Mouse (Mus musculus): ENCODE results near the gene Cd2bp2. TPM values are rescaled to one million over a fixed set of nuclear protein-coding genes. Genes with fewer than 3 reads are reported as not detected.
A peak's percentile ranks its signal among the peaks of the same experiment; 100 is the strongest.

Cd2bp2 gene
- 53.6 and 55.1 TPM in 2 replicates for polyA plus RNA-seq (2015; fragmentation: Nextera tagmentation; extraction: Ambion mirVana)

GRCm38 (mm10) chr7:127195544-127196295 lies at the start of gene Cd2bp2:
TSS of gene Cd2bp2 (minus strand) at chr7:127196050.
- peak within 1 kb of the TSS; percentile 81 for H3K4me3 ChIP-seq
- peak within 1 kb of the TSS; percentile 94 for H3K27ac ChIP-seq
- H3K9me3 ChIP-seq = no peaks in the 10 kb centered on the region
- peak; percentile 96 for ATAC-seq (ENCODE audit: insufficient number of reproducible peaks, low FRiP score, low TSS enrichment, low read depth)
- no peaks in the 10 kb centered on the region for H3K27me3 ChIP-seq
- peak within 1 kb of the TSS; percentile 83 for H3K4me2 ChIP-seq
- H3K9ac ChIP-seq = peak within 1 kb of the TSS; percentile 70
- under 1% methylated on average over 51 of the region's 51 CpGs for WGBS
- H3K4me1 ChIP-seq = peaks cover 25% of the 10 kb centered on the region
- H3K36me3 ChIP-seq = peaks cover 76% of the 10 kb centered on the region

DNA sequence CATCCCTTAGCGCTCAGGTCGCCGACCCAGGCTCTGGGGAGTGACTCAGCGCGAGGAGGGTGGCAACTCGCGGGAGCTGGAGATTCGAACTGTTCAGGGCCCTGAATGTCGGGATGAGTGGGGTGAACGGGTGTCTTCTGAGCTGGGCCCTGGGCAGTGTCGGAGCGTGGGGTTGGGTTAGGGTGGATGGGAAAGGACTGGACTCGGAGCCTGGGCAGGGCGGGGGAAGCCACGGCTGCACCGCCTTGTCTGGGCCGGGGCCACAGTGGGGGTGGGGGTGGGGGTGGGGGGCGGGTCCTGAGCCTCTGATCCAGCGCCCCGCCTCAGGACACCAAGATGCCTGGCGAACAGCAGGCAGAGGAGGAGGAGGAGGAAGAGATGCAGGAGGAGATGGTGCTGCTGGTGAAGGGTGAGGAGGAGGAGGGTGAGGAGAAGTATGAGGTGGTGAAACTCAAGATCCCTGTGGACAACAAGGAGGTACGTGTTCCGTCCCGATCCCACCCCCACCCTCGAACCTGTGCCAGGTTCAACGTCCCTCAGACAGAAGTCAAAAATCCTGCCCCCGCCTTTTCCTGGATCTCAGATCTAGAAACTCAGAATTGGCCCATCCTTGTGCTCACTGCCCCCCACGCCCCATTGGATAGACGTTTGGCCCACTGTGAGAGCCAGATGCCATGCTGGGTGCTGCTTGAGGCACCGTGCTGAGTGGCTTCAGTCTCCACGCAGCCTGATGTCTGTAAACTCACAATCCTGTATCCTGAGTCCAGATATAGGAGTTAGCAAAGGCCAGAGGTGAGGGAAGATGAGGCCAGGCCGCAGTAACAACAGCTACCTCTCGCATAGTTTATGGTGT lies 49.0 kb upstream of the Cd2bp2 start:
- peak overlapping the region; percentile 96 for H3K9ac ChIP-seq
- peak; percentile 82 for ATAC-seq (ENCODE audit: insufficient number of reproducible peaks, low FRiP score, low TSS enrichment, low read depth)
- H3K4me1 ChIP-seq = peaks cover 26% of the 10 kb centered on the region
- peaks cover 33% of the 10 kb centered on the region for H3K36me3 ChIP-seq
- peak overlapping the region; percentile 72 for H3K4me2 ChIP-seq
- H3K4me3 ChIP-seq = peak overlapping the region; percentile 89
- H3K9me3 ChIP-seq = no peaks in the 10 kb centered on the region
- 9% methylated on average over 28 of the region's 33 CpGs for WGBS
- no peaks in the 10 kb centered on the region for H3K27me3 ChIP-seq
- H3K27ac ChIP-seq = peak overlapping the region; percentile 95

- Histone ChIP-seq H3K36me3 (peaks cover 26% of the 10 kb centered on the region), H3K9me3 (no peaks in the 10 kb centered on the region), H3K27me3 (no peaks in the 10 kb centered on the region), H3K4me1 (peaks cover 26% of the 10 kb centered on the region), H3K9ac (peak within 1 kb of the TSS; percentile 96), H3K27ac (peak within 1 kb of the TSS; percentile 95), H3K4me3 (peak within 1 kb of the TSS; percentile 89), H3K4me2 (peak within 1 kb of the TSS; percentile 72)
- under 1% methylated on average over 51 of the region's 56 CpGs for WGBS
- ATAC-seq (ENCODE audit: insufficient number of reproducible peaks, low FRiP score, low TSS enrichment, low read depth) = peak; percentile 97
These were observed 48.2 kb upstream of the Cd2bp2 start, which contains the start of gene Zfp771 for GRCm38 (mm10) chr7:127243870-127244657. TSS of gene Zfp771 (plus strand) at chr7:127244274.

DNA sequence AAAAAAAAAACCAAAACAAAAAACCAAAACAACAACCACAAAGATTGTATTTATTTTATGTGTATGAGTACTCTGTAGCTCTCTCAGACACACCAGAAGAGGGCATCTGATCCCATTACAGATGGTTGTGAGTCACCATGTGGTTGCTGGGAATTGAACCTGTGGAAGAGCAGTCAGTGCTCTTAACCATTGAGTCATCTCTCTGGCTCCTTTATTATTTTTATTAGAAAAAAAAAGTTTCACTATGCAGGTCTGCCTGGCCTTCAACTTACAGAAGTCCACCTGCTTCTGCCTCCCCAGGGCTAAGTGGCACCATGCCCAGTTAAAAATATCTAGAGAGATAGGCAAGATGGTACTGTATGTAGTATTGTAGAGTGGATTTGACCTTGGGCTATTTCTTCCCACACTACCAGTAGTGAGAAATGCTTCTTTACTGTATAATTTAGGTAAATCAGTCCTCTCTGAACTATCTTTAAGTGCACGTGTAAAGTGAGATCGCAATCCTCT lies 47.6 kb upstream of the Cd2bp2 start:
- ATAC-seq (ENCODE audit: insufficient number of reproducible peaks, low FRiP score, low TSS enrichment, low read depth) = no peak
- WGBS = 21% methylated on average over 2 of the region's 2 CpGs
- H3K9ac ChIP-seq = peak overlapping the region; percentile 96; the same call in 1 of the 2 replicates

DNA sequence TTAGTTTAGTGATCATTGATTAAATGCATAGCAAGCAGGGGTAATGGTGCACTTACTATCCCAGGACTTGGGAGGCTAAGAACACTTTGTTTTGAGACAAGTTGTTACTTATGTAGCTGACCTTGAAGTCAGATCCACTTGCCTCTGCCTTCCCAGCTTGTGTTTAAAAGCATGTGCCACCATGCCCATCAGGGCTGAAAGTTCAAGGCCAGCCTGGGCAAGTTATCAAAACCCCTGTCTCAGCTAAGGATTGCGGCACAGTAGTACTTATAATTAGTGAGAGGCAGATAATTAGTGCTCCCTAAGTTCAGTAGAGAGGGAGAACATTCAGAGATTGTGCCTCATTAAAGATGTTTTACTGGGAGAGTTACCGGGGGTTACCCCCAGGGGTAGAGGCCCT lies 38.9 kb upstream of the Cd2bp2 start:
- Histone ChIP-seq H3K4me1 (peaks cover 30% of the 10 kb centered on the region), H3K36me3 (peaks cover 53% of the 10 kb centered on the region), H3K27me3 (no peaks in the 10 kb centered on the region), H3K9ac (no peak overlapping the region), H3K4me2 (no peak overlapping the region), H3K4me3 (no peak overlapping the region), H3K9me3 (no peaks in the 10 kb centered on the region), H3K27ac (no peak overlapping the region)
- ATAC-seq (ENCODE audit: insufficient number of reproducible peaks, low FRiP score, low TSS enrichment, low read depth) = no peak
- 78% methylated on average over 2 of the region's 2 CpGs for WGBS

More for the DNA sequence above, 47.6 kb upstream of the Cd2bp2 start:
- Histone ChIP-seq H3K4me1 (peaks cover 26% of the 10 kb centered on the region), H3K4me2 (peak overlapping the region; percentile 72), H3K27ac (peak overlapping the region; percentile 95), H3K27me3 (no peaks in the 10 kb centered on the region), H3K36me3 (peaks cover 28% of the 10 kb centered on the region), H3K9me3 (no peaks in the 10 kb centered on the region), H3K4me3 (peak overlapping the region; percentile 89)

DNA sequence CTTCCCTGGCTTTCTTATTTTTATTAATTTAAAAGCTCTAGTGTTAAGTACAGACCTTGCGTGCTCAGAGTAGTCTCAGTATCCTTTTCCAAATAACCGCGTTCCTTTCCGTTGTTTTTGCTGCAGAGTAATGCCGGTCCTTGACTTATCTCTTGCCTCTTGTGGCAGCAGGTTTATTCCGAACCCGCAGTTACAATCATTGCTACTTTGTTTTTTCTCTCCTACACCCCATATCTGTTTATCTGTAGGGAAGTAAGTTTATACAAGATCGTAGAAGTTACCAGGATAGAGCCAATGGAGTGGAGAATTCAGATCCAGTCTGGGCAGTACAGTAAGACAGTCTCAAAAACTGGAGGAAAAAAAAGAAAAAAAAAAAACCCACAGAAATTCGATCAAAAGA lies 37.9 kb upstream of the Cd2bp2 start:
- no peak for ATAC-seq (ENCODE audit: insufficient number of reproducible peaks, low FRiP score, low TSS enrichment, low read depth)
- Histone ChIP-seq H3K9ac (peak overlapping the region; percentile 95), H3K4me2 (peak overlapping the region; percentile 64), H3K4me3 (peak overlapping the region; percentile 96), H3K9me3 (no peaks in the 10 kb centered on the region), H3K4me1 (peaks cover 34% of the 10 kb centered on the region), H3K36me3 (peaks cover 58% of the 10 kb centered on the region), H3K27ac (peak overlapping the region; percentile 97), H3K27me3 (no peaks in the 10 kb centered on the region)
- 3% methylated on average over 9 of the region's 9 CpGs for WGBS

DNA sequence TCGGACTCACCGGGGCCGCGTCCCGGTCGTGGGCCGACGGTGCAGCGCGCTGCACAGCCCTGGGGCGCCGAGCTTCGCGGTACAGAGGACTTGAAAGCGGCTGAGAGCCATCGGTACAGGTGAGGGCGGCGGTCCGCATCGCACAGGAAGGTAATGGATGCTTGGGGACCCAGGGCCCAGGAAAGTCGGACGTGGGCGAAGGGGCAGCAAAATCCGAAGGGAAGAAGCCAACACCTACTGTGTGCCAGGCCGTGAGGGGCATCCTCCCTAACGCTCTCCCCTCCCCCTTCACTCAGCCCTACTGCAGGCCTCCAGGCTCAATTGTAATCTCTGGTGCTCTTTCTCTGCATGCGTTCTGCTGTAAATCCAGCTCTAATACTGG lies 37.5 kb upstream of the Cd2bp2 start:
- H3K27ac ChIP-seq = peak overlapping the region; percentile 97
- H3K9me3 ChIP-seq = no peaks in the 10 kb centered on the region
- H3K36me3 ChIP-seq = peaks cover 54% of the 10 kb centered on the region
- H3K4me1 ChIP-seq = peaks cover 34% of the 10 kb centered on the region
- H3K27me3 ChIP-seq = no peaks in the 10 kb centered on the region
- ATAC-seq (ENCODE audit: insufficient number of reproducible peaks, low FRiP score, low TSS enrichment, low read depth) = peak; percentile 35
- peak overlapping the region; percentile 95 for H3K9ac ChIP-seq
- H3K4me2 ChIP-seq = peak overlapping the region; percentile 64
- WGBS = under 1% methylated on average over 27 of the region's 27 CpGs
- H3K4me3 ChIP-seq = peak overlapping the region; percentile 96

DNA sequence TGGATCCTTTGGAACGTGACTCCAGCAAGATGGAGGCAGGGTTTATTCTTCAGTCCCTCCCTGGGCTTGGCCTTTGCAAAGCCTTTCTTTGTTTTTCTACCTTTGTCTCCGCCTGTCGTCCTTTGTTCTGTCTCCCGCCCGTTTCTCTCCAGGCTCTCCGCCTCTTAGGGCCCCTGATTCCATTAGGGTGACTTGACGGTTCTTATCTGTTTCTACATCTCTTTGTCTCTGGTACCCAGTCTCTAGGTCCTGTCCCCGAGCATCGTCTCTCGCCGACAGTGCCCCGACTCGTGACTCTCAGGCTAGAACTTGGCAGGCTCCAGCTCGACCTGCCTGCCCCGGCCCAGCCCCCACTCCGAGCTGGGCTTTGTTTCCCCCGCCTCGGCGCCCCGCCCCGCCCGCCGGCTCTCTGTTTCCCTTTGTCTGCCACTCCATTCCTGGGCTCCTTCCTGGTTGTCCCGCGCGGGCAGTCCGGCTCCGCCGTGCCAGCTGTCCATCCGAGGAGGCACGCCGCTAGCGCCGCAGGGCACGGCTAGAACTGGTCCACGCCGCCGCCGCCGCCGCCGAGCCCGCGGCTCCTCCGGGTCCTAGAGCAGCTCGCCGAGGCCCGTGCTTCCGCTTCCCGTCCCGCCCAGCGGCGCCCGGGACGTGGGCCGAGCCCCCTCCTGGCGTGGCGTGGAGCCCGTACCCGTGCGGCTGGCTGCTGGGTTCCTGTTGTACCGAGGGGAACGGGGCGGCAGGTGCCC lies 36.9 kb upstream of the Cd2bp2 start, which contains the start of the genes Zfp553 and Sept1:
Gene Zfp553, plus strand, starts transcription at position 440 of the 746 bp plus-strand sequence.
Gene Sept1, minus strand, starts transcription at position 509 of the 746 bp plus-strand sequence.
- Histone ChIP-seq H3K36me3 (peaks cover 48% of the 10 kb centered on the region), H3K27me3 (no peaks in the 10 kb centered on the region), H3K9me3 (no peaks in the 10 kb centered on the region), H3K4me3 (peak within 1 kb of the TSS; percentile 96), H3K27ac (peak within 1 kb of the TSS; percentile 97), H3K4me1 (peaks cover 34% of the 10 kb centered on the region), H3K4me2 (peak within 1 kb of the TSS; percentile 64), H3K9ac (peak within 1 kb of the TSS; percentile 95)
- under 1% methylated on average over 64 of the region's 64 CpGs for WGBS
- ATAC-seq (ENCODE audit: insufficient number of reproducible peaks, low FRiP score, low TSS enrichment, low read depth) = peak; percentile 90

DNA sequence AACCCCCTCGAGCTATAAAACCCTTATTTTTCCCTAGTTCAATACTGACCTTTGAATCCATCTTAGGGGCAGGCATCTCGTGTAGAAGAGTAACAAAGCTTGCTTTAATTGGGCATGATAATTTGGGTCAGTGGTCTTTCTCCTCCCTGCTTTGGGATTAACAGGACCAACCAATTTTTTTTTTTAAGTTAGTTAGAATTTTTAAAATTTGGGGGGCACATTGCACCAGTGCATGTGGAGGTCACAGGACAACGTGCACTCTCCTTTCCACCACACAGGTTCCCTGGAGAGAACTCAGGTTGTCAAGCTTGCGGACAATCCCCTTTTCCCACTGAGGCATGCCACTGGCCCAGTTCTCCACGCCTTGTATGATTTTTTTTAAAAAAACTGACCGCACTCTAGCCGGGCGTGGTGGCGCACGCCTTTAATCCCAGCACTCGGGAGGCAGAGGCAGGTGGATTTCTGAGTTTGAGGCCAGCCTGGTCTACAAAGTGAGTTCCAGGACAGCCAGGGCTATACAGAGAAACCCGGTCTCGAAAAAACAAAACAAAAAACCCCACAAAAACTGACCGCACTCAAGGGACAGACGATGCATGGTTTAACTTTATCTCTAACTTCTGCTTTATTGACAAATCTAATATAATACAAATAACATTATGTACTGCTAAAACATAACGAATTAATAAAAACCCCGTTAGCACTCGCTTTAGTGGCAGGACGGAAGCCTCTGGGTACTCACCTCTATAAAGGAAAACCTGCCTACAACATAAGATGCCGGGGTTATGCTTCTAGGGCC lies 36.2 kb upstream of the Cd2bp2 start:
- no peak for ATAC-seq (ENCODE audit: insufficient number of reproducible peaks, low FRiP score, low TSS enrichment, low read depth)
- Histone ChIP-seq H3K4me3 (peak overlapping the region; percentile 96), H3K27ac (peak overlapping the region; percentile 97), H3K36me3 (peaks cover 40% of the 10 kb centered on the region), H3K9me3 (no peaks in the 10 kb centered on the region), H3K4me1 (peaks cover 34% of the 10 kb centered on the region), H3K27me3 (no peaks in the 10 kb centered on the region), H3K9ac (peak overlapping the region; percentile 95), H3K4me2 (peak overlapping the region; percentile 64)
- WGBS = 6% methylated on average over 20 of the region's 20 CpGs

DNA sequence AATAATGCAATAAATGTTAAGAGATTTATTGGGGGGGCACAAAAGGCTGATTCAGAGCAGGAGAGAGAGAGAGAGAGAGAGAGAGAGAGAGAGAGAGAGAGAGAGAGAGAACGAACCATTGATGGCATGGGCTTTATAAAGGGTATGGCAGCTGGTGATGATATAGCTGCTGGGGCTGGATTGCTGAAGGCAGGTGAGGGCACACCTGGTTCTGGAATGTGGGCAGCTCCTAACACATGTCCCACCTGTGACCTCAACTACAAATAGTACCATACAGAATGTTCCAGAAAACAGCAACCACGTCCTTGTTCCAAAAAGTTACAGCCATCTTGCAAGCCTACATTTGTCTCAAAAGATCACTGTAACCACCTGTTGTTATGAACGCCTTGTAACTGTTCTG lies 35.5 kb upstream of the Cd2bp2 start:
- 40% methylated on average over 3 of the region's 3 CpGs for WGBS
- H3K27ac ChIP-seq = no peak overlapping the region
- H3K4me1 ChIP-seq = peaks cover 34% of the 10 kb centered on the region
- peaks cover 34% of the 10 kb centered on the region for H3K36me3 ChIP-seq
- no peak for ATAC-seq (ENCODE audit: insufficient number of reproducible peaks, low FRiP score, low TSS enrichment, low read depth)
- no peaks in the 10 kb centered on the region for H3K27me3 ChIP-seq
- no peaks in the 10 kb centered on the region for H3K9me3 ChIP-seq
- H3K9ac ChIP-seq = peak overlapping the region; percentile 95; the same call in 1 of the 2 replicates
- H3K4me2 ChIP-seq = peak overlapping the region; percentile 64
- peak overlapping the region; percentile 96 for H3K4me3 ChIP-seq

Measured in limb, embryonic 15.5 days (tissue).